Mouse (Mus musculus) urinary bladder, adult 2 months (tissue): ENCODE data around the gene Tk2. TPM values are rescaled to one million over a fixed set of nuclear protein-coding genes. Genes with fewer than 3 reads are reported as not detected.

Experiments used
- DNase-seq: peaks from one replicate; pipeline ENCODE4 v3.0.0; 2022; ENCODE audit warnings: low spot score
- polyA plus RNA-seq: library from polyadenylated mRNA; depleted of rRNA; stranded (reverse); fragments of >200 nt; gene quantifications from 2 replicates; pipeline ENCODE4 v1.2.3, GENCODE M21; 2012; rRNA removed

Tk2 gene
- polyA plus RNA-seq, 1 experiment = 41.4 TPM

DNA sequence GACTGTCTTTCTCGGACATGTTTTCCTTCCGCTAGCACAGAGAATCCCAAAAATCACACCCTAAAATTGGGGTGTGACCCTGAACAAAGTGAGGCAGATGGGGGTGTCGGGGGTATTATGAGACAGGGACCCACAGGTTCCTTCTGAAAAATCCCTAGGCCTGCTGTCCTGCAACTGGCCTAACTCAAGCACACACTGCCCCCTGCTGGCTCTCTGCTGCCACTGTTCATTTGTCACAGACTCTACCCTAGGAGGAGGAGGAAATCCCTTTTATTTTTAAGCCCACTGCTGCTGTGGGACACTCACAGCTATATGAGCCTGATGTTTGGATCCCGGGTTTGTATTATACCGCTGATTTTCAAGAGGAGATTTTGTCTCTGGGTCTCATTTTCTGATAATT lies 28.6 kb downstream of the Tk2 start:
- peak; percentile 58 for DNase-seq

DNA sequence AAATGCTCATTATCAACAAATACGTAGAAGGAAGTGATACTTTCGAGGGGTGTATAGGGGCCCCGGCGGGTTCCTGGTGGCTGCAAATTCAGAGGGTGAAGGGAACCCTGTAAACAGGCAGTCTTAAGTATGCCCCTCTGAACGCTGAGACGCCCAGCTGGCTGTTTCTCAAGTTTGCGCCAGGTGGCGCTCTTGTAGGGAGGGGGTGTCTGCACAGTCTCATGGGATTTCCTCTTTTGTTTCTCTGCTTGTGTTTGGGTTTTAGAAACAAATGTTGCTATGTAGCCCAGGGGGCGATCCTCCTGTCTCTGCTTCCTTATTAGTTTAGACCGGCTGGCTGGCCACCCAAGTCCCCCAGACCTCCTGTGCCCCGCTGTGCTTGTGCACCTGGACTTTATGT lies 29.3 kb downstream of the Tk2 start:
- DNase-seq = no peak

DNA sequence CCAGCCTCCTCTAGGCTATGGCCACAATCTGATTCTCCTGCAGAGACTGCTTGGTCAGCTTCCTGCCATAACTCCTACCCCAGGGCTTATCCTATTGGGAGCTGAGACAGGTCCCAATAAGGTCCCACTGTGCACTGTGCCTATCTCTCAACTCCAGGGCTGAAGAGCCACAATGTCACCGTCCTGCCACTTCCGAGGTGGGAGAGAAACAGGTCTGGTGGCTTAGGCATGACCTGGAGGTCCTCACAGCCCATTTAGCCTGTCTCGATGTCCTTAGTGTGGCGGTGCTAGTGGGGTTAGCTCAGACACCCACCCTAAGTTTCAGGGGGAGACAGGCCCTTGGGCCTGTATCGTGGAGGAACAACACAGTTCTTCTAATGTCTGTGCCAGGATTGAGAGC lies 30.8 kb downstream of the Tk2 start:
- DNase-seq = peak; percentile 12

DNA sequence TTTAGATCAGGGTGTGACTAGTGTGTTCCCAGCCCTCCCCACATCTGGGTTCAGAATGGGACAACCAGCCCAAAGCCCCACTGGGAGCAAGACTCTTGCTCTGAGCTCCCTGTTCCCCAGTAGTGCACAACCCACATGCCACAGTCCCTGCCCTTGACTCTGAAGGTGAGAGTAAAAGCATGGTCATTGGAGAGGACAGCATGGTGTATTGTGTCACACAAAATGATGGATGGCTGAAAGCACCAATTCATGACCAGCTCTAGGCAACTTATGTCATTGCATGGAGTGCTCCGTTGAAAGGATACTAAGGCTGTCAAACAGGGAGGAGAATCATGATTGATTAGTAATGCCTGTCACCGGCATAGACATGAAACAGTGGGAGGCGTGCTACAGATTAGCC lies 43.1 kb downstream of the Tk2 start:
- DNase-seq = no peak

DNA sequence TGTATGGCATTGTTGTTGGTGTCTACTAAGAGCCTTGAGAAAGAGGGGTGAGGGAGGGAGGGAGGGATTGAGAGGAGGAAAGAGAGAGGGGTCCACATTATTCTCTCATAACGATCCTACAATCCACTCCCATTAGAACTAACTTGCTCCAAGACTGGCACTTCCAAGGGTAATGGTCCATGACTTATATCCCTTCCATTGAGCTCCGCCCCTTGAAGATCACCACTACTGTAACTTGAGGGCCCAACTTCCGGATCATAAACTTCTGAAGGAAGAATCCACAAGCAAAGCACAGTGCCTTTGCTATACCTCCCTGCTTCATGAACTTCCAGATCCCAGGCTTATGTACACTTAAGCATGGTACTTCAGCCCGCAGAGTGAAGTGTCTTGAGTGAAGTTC lies 46.0 kb downstream of the Tk2 start:
- DNase-seq = no peak

DNA sequence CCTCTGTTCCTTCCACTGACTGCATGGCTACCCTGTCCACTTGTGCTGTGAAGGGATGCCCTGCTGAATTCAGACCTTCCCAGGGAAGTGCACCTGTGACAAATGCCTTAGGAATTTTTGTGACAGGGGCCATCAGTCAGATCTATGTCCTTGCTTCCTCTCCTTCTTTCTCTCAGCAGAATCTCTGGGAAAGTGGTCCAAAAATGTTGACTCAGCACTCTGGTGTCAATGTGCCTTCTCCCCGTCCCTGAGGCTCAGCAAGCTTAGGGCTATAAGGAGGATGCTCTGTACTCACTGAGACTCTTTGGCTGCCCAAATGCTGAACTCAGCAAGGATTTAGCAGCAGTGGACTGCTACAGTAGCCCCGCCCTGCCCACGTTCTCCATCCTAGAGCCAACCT lies 46.7 kb downstream of the Tk2 start:
- DNase-seq = no peak

DNA sequence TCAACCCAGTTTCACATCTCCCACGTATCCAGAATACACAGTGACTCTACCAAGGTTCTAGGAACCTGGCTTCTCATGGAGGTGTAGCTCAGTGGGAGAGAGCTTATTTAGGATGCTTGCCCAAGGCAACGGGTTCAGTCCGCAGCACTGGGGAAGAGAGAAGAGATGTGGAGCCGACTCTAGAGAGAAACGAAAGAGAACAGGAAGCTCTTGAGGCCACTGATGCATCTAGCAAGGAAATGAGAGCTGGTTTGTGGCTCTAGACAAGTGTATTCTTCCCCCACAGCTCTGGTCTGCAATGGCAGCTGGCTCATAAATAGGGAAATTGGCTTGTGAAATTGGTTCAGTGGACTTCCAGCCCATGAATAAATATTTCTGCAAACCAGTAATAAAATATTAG lies 48.6 kb downstream of the Tk2 start:
- no peak for DNase-seq

DNA sequence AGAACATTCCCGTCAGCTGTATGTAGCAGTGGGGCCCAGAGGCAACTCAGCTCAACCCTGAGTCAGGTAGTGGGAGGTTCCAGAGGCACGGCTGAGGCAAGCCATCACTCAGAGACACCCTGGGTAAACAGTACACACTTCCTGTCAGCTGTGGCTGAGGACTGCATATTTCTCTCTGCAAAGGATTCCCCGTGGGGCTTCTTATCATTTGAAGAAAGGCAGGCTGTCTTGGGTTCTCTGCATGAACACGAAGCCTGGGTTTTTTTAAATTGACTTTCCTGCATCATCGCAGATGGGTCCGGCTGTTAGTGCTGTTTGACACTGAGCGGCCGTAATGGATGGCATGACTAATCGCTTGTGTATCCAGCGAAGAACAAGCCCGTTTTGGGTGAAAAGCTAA lies 56.9 kb downstream of the Tk2 start:
- DNase-seq = no peak

DNA sequence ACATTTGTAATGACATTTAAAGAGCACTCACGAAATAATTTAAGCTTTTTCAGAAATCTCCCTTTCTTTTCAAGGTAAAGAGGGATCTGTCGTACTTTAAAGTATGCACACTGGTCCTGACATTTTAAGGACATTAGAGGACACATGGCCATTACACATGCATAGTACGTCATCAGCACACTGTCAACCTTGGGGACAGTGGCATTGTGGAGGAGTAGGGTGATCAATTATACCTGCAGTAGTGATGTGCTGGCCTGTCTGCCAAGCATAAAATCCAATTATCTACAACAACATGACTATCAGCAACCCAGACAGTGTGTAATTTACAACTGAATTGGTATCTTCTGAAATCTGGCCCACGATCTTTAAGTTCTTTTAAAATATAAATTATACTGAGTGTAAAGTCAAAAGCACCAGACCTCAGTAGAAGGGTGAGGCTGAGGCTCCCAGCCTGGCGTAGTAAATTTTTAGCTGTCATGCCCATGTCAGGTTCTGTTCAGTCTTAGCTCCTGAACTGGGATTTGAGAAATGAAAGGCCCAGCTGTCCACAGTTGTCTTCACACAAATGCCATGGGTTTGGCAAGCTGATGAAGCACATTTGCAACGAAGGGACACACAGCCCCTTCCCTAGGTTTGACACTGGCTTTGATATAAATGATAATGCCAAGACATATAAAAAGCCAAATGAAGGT lies 57.4 kb downstream of the Tk2 start:
- DNase-seq = no peak

DNA sequence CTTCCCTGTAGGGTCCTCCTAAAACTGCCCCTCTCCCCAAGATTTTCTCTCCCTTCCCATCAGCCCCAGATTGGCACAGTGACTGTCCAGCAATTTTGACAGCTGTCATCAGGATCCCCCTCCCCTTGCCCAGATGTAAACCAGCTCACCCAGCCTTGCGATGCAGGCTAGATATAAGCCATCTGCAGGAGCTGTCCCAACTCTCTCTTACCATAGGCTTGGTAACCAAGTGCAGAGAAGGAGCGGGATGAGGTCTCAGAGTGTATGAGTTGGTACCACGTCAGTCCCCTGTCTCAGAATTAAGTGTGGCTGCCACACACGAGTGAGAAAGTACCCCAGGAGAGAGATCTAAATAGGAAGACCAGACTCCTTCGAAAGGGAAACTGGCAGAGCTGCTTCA lies 59.9 kb downstream of the Tk2 start:
- DNase-seq = no peak

DNA sequence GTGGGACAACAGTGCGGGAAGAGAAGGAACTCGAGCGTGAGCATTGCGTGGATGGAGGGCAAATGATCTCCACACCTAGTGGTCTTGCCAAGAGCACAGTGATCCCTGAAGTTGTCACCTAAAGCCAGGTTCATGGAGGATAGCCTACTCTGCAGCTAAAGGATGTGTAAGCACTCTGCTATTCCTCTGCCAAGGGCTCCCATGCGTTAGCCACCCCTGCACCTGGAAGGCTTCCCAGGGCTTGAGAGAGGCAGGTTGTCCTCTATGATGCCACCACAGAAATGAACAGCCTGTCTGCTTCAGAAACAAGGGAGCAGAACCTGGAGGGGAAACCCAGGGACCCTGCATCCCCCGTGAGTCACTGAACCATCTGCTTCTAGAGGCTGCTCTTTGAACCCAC lies 60.7 kb downstream of the Tk2 start:
- no peak for DNase-seq

DNA sequence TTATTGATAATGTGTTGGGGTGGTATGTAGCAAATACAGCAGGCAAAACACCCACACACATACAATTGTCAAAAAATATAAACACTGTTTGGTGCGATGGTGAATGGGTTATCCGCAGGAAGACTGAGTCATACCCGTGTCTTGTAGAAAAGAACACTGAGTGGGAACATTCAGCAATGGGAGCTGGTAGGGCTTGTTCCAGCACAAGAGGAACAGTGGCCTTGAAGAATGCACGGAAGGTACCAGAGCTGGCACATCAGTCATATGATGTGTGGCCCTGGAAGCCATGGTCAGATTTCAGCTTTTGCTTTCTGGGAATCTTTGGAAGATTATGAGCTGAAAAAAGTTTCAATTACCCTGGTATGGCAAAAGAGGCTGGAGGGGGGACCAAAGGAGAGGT lies 61.5 kb downstream of the Tk2 start:
- no peak for DNase-seq

DNA sequence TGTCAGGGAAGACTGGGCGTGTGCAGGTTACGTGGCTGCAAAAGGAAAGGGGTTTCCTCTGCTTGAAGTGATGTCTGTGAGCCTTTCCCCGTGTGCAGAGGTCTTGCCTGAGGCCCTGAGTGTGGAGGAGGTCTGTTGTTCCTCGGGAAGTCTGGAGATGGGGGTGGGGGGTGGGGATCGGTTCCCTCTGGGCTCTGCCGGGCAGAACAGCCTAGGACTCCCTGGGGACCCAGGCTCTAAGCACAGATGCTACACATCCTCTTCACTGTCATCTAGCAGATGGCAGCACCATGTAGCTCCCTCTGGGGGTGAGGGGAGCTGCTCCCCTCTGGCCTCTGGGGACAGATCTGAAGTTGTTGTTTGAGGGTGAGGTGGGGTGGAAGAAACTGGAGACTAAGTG lies 63.5 kb downstream of the Tk2 start:
- no peak for DNase-seq

DNA sequence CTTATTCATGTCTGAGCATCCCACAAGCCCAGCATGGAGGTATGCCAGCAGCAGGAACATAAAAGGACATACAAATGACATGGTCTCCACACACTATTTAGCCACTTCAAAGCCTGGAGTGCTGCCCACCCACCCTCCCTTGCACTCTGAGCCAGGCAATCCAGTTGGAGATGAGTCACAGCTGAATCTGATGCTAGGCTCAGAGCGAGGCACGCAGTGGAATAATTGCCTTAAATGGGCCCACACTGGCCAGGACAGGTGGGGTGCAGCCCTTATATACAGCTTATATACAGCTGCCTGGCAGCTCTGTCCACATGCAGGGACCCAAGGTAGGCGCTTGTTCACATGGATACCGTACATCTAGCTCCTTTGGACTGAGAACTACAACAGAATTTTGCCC lies 71.3 kb downstream of the Tk2 start:
- DNase-seq = no peak

Other genes starting within 250 kb of the Tk2 start
- gene Cdh5, start 146.9 kb downstream of the Tk2 start, polyA plus RNA-seq = 15.9 and 29.1 TPM in 2 replicates
- gene Bean1, start 78.1 kb downstream of the Tk2 start, polyA plus RNA-seq = 10.9 and 12.0 TPM in 2 replicates
- 19.0 and 27.8 TPM in 2 replicates for gene Cklf, start 2.3 kb upstream of the Tk2 start, polyA plus RNA-seq
- gene Cmtm2a, start 44.6 kb upstream of the Tk2 start, polyA plus RNA-seq = not detected in 2 replicates
- gene Gm45711, start 61.5 kb upstream of the Tk2 start, polyA plus RNA-seq = not detected in 2 replicates
- gene Cmtm1, start 61.6 kb upstream of the Tk2 start, polyA plus RNA-seq = not detected in 2 replicates
- not detected in 2 replicates for gene Gm11020, start 73.0 kb upstream of the Tk2 start, polyA plus RNA-seq
- gene Cmtm2b, start 73.7 kb upstream of the Tk2 start, polyA plus RNA-seq = not detected in 2 replicates
- 72.8 and 74.9 TPM in 2 replicates for gene Cmtm3, start 90.9 kb upstream of the Tk2 start, polyA plus RNA-seq
- gene Cmtm4, start 147.2 kb upstream of the Tk2 start, polyA plus RNA-seq = 31.4 and 32.1 TPM in 2 replicates
- 79.6 and 85.8 TPM in 2 replicates for gene Dync1li2, start 194.5 kb upstream of the Tk2 start, polyA plus RNA-seq